Mouse (Mus musculus): ENCODE data around the gene Ltbp4. TPM values are rescaled to one million over a fixed set of nuclear protein-coding genes. Genes with fewer than 3 reads are reported as not detected.

The Ltbp4 gene
- polyA plus RNA-seq, 1 experiment = 164 TPM

DNA sequence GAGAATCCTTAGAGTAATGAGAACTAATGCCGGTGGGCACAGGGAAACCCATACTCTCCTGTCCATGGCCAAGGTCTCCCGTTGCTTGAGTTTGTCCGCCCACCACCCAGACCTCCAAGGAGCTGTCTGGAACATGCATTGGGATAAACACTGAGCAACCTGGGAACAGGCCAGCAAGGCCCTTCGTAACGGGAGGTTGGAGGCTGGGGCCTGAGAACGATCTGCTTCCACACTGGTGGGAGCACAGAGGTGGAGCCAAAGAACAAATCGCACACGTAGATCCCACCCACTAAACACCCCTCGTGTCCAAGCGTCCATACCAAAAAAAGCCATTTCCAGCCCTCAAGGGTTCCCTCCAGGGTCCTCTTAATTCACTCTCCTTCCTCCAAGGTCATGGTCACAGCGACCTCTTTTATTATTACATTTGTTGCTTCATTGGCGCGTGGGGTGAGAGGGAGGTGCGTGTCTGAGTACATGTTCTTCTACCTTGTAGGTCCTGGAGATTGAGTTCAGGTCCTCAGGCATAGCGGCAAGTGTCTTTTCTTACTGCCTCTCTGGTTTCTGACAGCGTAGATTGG, 39.4 kb downstream of the Ltbp4 start:
- no peaks in the 10 kb centered on the region for H3K36me3 ChIP-seq (ENCODE audit: control insufficient read depth, insufficient read depth, low read length)
- no peak for DNase-seq (ENCODE audit: low read depth in 1 of 2, low spot score in 2 of 2)
- H3K4me1 ChIP-seq (ENCODE audit: control insufficient read depth, insufficient read depth, insufficient read length) = no peaks in the 10 kb centered on the region
- TF ChIP-seq POLR2A (IDR thresholded peaks at IDR 0.05; ENCODE audit: low read depth, low read length) (no peak), CTCF (IDR thresholded peaks at IDR 0.05; ENCODE audit: extremely low read depth, insufficient read depth, insufficient read length, insufficient replicate concordance) (no peak)
- 85% methylated on average over 16 of the region's 16 CpGs for WGBS
- no peak overlapping the region for H3K27ac ChIP-seq (ENCODE audit: insufficient read depth, low read length)
- no peaks in the 10 kb centered on the region for H3K27me3 ChIP-seq (ENCODE audit: control insufficient read depth, insufficient read depth, low read length)
- H3K4me3 ChIP-seq (ENCODE audit: extremely low read depth, insufficient read depth, insufficient read length) = no peak overlapping the region

DNA sequence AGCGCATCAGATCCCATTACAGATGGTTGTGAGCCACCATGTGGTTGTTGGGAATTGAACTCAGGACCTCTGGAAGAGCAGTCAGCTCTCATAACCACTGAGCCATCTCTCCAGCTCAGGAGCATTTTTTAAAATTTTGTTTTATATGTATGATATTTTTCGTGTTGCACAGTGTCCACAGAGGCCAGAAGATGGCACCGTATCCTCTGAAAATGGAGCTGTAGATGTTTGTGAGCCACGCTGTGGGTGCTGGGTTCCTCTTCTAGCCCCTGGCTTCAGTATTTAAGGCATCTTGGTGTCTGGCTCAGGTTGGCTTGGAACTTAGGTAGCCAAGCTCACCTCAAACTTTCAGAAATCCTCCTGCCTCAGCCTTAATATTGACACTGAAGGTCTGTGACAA, 41.0 kb downstream of the Ltbp4 start:
- Histone ChIP-seq H3K36me3 (ENCODE audit: control insufficient read depth, insufficient read depth, low read length) (no peaks in the 10 kb centered on the region), H3K4me1 (ENCODE audit: control insufficient read depth, insufficient read depth, insufficient read length) (no peaks in the 10 kb centered on the region), H3K27me3 (ENCODE audit: control insufficient read depth, insufficient read depth, low read length) (no peaks in the 10 kb centered on the region), H3K4me3 (ENCODE audit: extremely low read depth, insufficient read depth, insufficient read length) (no peak overlapping the region), H3K27ac (ENCODE audit: insufficient read depth, low read length) (no peak overlapping the region)
- no peak for DNase-seq (ENCODE audit: low read depth in 1 of 2, low spot score in 2 of 2)
- WGBS = 81% methylated on average over 4 of the region's 4 CpGs
- TF ChIP-seq CTCF (IDR thresholded peaks at IDR 0.05; ENCODE audit: extremely low read depth, insufficient read depth, insufficient read length, insufficient replicate concordance) = no peak
- TF ChIP-seq POLR2A (IDR thresholded peaks at IDR 0.05; ENCODE audit: low read depth, low read length) = no peak

DNA sequence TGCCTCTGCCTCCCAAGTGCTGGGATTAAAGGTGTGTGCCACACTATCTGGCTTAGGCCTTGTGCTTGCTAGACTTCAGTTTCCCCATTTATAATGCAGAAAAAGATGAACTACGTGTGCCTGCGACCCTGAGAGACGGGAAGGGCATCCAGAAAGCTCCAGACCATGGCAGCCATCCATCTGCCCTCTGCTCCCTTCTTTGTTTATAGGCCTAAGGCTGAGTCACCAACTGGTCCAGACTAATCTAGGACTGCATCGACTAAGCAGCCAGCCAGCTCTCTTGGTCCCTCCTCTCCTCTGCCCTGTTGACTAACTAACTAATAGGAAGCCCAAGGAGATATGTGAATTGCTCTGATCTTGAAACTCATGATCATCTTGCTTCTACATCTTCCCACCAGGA, 41.5 kb downstream of the Ltbp4 start:
- whole genome bisulfite sequencing = 74% methylated on average over 4 of the region's 4 CpGs
- no peak for TF ChIP-seq CTCF (IDR thresholded peaks at IDR 0.05; ENCODE audit: extremely low read depth, insufficient read depth, insufficient read length, insufficient replicate concordance)
- no peak for TF ChIP-seq POLR2A (IDR thresholded peaks at IDR 0.05; ENCODE audit: low read depth, low read length)
- Histone ChIP-seq H3K4me1 (ENCODE audit: control insufficient read depth, insufficient read depth, insufficient read length) (no peaks in the 10 kb centered on the region), H3K27ac (ENCODE audit: insufficient read depth, low read length) (no peak overlapping the region), H3K4me3 (ENCODE audit: extremely low read depth, insufficient read depth, insufficient read length) (no peak overlapping the region), H3K27me3 (ENCODE audit: control insufficient read depth, insufficient read depth, low read length) (no peaks in the 10 kb centered on the region), H3K36me3 (ENCODE audit: control insufficient read depth, insufficient read depth, low read length) (no peaks in the 10 kb centered on the region)
- no peak for DNase-seq (ENCODE audit: low read depth in 1 of 2, low spot score in 2 of 2)

DNA sequence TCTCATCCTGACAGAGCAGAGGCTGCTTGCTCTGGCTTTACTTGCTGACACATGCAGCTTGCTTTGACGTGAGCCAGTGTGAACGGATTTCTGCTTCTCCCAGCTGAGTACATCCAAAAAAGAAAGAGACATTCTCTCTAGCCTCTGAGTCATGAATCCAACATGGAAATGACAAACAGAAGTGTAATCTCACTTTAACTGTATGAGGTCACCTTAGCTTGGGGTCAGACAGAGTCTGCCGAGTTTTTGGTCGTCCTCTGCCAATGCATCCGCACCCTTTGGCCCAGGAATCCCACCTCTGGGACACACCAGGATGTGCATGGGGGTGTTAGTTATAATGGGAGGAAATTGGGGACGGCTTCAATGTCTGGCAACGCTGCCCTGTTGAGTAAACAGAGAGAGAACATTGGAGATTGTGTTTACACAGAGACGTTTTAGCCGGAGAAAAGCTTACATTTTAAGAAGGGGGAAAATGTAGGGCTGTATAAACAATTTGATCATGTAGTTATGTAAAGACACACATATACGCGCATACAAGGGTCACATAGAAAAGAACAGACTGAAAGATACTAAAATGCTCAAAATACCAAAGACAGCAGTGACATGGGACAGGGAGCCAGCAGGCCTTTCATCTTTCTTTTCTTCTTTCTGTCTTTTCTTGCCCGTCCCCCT, 45.6 kb downstream of the Ltbp4 start:
- TF ChIP-seq CTCF (IDR thresholded peaks at IDR 0.05; ENCODE audit: extremely low read depth, insufficient read depth, insufficient read length, insufficient replicate concordance) = no peak
- 51% methylated on average over 12 of the region's 12 CpGs for whole genome bisulfite sequencing
- H3K27ac ChIP-seq (ENCODE audit: insufficient read depth, low read length) = no peak overlapping the region
- H3K27me3 ChIP-seq (ENCODE audit: control insufficient read depth, insufficient read depth, low read length) = no peaks in the 10 kb centered on the region; the same call in 1 of the 2 replicates
- H3K4me1 ChIP-seq (ENCODE audit: control insufficient read depth, insufficient read depth, insufficient read length) = no peaks in the 10 kb centered on the region
- no peak overlapping the region for H3K4me3 ChIP-seq (ENCODE audit: extremely low read depth, insufficient read depth, insufficient read length)
- no peaks in the 10 kb centered on the region for H3K36me3 ChIP-seq (ENCODE audit: control insufficient read depth, insufficient read depth, low read length)
- no peak for DNase-seq (ENCODE audit: low read depth in 1 of 2, low spot score in 2 of 2)

DNA sequence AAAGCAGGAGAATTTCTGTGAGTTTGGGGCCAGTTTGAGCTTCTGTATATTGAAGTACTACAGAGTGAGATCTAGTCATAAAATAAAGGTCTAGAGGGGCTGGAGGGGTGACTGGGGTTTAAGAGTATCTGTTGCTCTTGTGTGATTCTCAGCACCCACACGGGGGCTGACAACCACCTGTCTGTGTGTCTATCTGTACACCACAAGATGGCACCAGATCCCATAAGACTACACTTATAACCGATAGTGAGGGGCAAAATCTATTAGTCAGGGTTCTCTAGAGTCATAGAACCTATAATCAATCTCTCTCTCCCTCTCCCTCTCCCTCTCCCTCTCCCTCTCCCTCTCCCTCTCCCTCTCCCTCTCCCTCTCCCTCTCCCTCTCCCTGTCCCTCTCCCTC, 46.9 kb downstream of the Ltbp4 start:
- H3K4me1 ChIP-seq (ENCODE audit: control insufficient read depth, insufficient read depth, insufficient read length) = no peaks in the 10 kb centered on the region
- no peaks in the 10 kb centered on the region; the same call in 1 of the 2 replicates for H3K27me3 ChIP-seq (ENCODE audit: control insufficient read depth, insufficient read depth, low read length)
- TF ChIP-seq CTCF (IDR thresholded peaks at IDR 0.05; ENCODE audit: extremely low read depth, insufficient read depth, insufficient read length, insufficient replicate concordance) = no peak
- TF ChIP-seq POLR2A (IDR thresholded peaks at IDR 0.05; ENCODE audit: low read depth, low read length) = no peak
- no peak overlapping the region for H3K27ac ChIP-seq (ENCODE audit: insufficient read depth, low read length)
- 83% methylated on average over 2 of the region's 2 CpGs for WGBS
- DNase-seq (ENCODE audit: low read depth in 1 of 2, low spot score in 2 of 2) = no peak
- no peaks in the 10 kb centered on the region for H3K36me3 ChIP-seq (ENCODE audit: control insufficient read depth, insufficient read depth, low read length)
- no peak overlapping the region for H3K4me3 ChIP-seq (ENCODE audit: extremely low read depth, insufficient read depth, insufficient read length)

DNA sequence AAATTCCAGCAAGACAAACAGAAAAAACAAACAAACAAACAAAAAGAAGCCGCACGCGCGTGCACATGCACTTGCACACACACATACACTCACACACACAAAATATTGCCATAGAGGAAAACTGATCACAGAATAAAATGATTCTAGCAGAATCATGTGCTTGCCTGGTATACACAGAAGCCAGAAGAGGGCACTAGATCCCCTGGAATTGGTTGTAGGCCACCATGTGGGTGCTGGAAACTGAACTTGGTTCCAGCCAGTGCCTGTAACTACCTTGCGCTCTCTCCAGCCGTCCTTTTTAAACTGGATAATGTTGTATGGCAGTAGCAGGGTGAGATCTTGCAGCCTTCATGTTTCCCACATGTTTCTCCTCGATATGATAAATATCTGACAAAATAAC, 48.8 kb downstream of the Ltbp4 start:
- 88% methylated on average over 7 of the region's 7 CpGs for WGBS
- TF ChIP-seq CTCF (IDR thresholded peaks at IDR 0.05; ENCODE audit: extremely low read depth, insufficient read depth, insufficient read length, insufficient replicate concordance) (no peak), POLR2A (IDR thresholded peaks at IDR 0.05; ENCODE audit: low read depth, low read length) (no peak)
- H3K36me3 ChIP-seq (ENCODE audit: control insufficient read depth, insufficient read depth, low read length) = no peaks in the 10 kb centered on the region
- H3K4me1 ChIP-seq (ENCODE audit: control insufficient read depth, insufficient read depth, insufficient read length) = no peaks in the 10 kb centered on the region
- DNase-seq (ENCODE audit: low read depth in 1 of 2, low spot score in 2 of 2) = no peak
- peaks cover 6% of the 10 kb centered on the region for H3K27me3 ChIP-seq (ENCODE audit: control insufficient read depth, insufficient read depth, low read length)
- H3K27ac ChIP-seq (ENCODE audit: insufficient read depth, low read length) = no peak overlapping the region
- H3K4me3 ChIP-seq (ENCODE audit: extremely low read depth, insufficient read depth, insufficient read length) = no peak overlapping the region

DNA sequence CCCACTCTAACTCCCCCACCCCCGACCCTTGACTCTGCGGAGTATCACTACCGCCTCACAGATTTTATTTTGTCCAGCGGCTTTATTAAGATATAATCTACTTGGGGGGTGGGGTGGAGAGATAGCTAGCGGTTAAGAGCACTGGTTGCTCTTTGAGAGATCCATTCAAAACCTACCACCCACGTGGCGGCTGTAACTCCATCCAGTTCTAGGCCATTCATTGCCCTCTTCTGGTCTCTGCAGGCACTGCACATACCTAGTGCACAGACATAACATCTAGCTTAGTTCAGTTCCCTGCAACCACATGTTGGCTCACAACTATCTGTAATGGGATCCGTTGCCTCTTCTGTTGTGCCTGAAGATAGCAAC, 51.8 kb downstream of the Ltbp4 start:
- TF ChIP-seq POLR2A (IDR thresholded peaks at IDR 0.05; ENCODE audit: low read depth, low read length) = no peak
- peak; percentile 48; the same call in 1 of the 2 replicates for TF ChIP-seq CTCF (IDR thresholded peaks at IDR 0.05; ENCODE audit: extremely low read depth, insufficient read depth, insufficient read length, insufficient replicate concordance)
- Histone ChIP-seq H3K27ac (ENCODE audit: insufficient read depth, low read length) (no peak overlapping the region), H3K4me1 (ENCODE audit: control insufficient read depth, insufficient read depth, insufficient read length) (no peaks in the 10 kb centered on the region), H3K27me3 (ENCODE audit: control insufficient read depth, insufficient read depth, low read length) (peaks cover 6% of the 10 kb centered on the region), H3K4me3 (ENCODE audit: extremely low read depth, insufficient read depth, insufficient read length) (no peak overlapping the region), H3K36me3 (ENCODE audit: control insufficient read depth, insufficient read depth, low read length) (no peaks in the 10 kb centered on the region)
- DNase-seq (ENCODE audit: low read depth in 1 of 2, low spot score in 2 of 2) = peak; percentile 29 to 40
- 9% methylated on average over 8 of the region's 8 CpGs for WGBS

Data from spleen, adult 2 months (tissue).